Mouse (Mus musculus) intestine, embryonic 14.5 days (tissue): ENCODE measurements around the gene Medag. TPM values are rescaled to one million over a fixed set of nuclear protein-coding genes. Genes with fewer than 3 reads are reported as not detected.

Experiments
- ATAC-seq: fragments of 200-750 bp; cut with Nextera tagmentation; replicated peaks from 2 replicates; pipeline ENCODE4 v1.8.0; 2017; ENCODE audit warnings: low read depth, moderate number of reproducible peaks, moderate TSS enrichment, moderate library complexity; ENCODE audit not compliant: low FRiP score, low TSS enrichment
- DNase-seq: peaks from one replicate; pipeline ENCODE4 v3.0.0-alpha.2; 2018; ENCODE audit warnings: low spot score
- H3K27ac ChIP-seq: fragments of 300-500 bp; sonication (generic); 2 replicates; pipeline ENCODE4 v1.5.1; 2014; ENCODE audit warnings: low read depth, mild to moderate bottlenecking, control low read depth
- H3K27me3 ChIP-seq: fragments of 300-500 bp; sonication (generic); replicated peaks from 2 replicates; pipeline ENCODE4 v1.6.1; 2014; ENCODE audit warnings: low read length, control low read depth; ENCODE audit not compliant: control insufficient read depth, insufficient read depth
- H3K36me3 ChIP-seq: fragments of 300-500 bp; sonication (generic); 2 replicates; pipeline ENCODE4 v1.6.1; 2014; ENCODE audit warnings: low read length, control low read depth; ENCODE audit not compliant: control insufficient read depth, insufficient read depth
- H3K4me1 ChIP-seq: fragments of 300-500 bp; sonication (generic); replicated peaks from 2 replicates; pipeline ENCODE4 v1.6.1; 2014; ENCODE audit warnings: low read length, control low read depth, mixed read lengths; ENCODE audit not compliant: control insufficient read depth, insufficient read depth
- H3K4me2 ChIP-seq: fragments of 300-500 bp; sonication (generic); 2 replicates; pipeline ENCODE4 v1.6.1; 2014; ENCODE audit warnings: low read length
- H3K4me3 ChIP-seq: fragments of 300-500 bp; sonication (generic); 2 replicates; pipeline ENCODE4 v1.5.1; 2014; ENCODE audit warnings: low read depth, low read length, control low read depth, mixed read lengths
- H3K9ac ChIP-seq: fragments of 300-500 bp; sonication (generic); 2 replicates; pipeline ENCODE4 v1.6.1; 2014; ENCODE audit warnings: mild to moderate bottlenecking, low read length
- H3K9me3 ChIP-seq: fragments of 300-500 bp; sonication (generic); 2 replicates; pipeline ENCODE4 v1.6.1; 2016; ENCODE audit warnings: low read length, control low read depth; ENCODE audit not compliant: control insufficient read depth
- WGBS: fragments of 180-500 bp; shearing (Covaris S2); extraction: QIAGEN DNeasy Blood & Tissue Kit; methylation state at CpG from one replicate; pipeline ENCODE4 v1.1.7; 2014; 5-methylcytosine and 5-hydroxymethylcytosine counted together
- polyA plus RNA-seq: library from polyadenylated mRNA; unstranded; fragments of >200 nt; fragmentation: Nextera tagmentation; extraction: Ambion mirVana; gene quantifications from 2 replicates; pipeline ENCODE4 v1.2.1, GENCODE M21; 2014

Gene Medag
- polyA plus RNA-seq, 1 experiment from 2014 or later = 2.2 TPM

- Histone ChIP-seq H3K9ac (no peak overlapping the region), H3K36me3 (no peaks in the 10 kb centered on the region), H3K4me2 (no peak overlapping the region), H3K4me1 (peaks cover 4% of the 10 kb centered on the region; the same call in 1 of the 2 replicates), H3K9me3 (no peaks in the 10 kb centered on the region), H3K27ac (no peak overlapping the region), H3K27me3 (no peaks in the 10 kb centered on the region), H3K4me3 (no peak overlapping the region)
- ATAC-seq (no peak), DNase-seq (no peak)
- WGBS = 67% methylated on average over 3 of the region's 3 CpGs
These were observed 50.5 kb downstream of the Medag start for GRCm38 (mm10) chr5:149462071-149462470.

GRCm38 (mm10) chr5:149465305-149465704 is 53.8 kb downstream of the Medag start:
- Histone ChIP-seq H3K4me1 (peaks cover 4% of the 10 kb centered on the region; the same call in 1 of the 2 replicates), H3K9me3 (no peaks in the 10 kb centered on the region), H3K9ac (no peak overlapping the region), H3K27ac (no peak overlapping the region), H3K27me3 (no peaks in the 10 kb centered on the region), H3K36me3 (no peaks in the 10 kb centered on the region), H3K4me2 (no peak overlapping the region), H3K4me3 (no peak overlapping the region)
- WGBS = 26% methylated on average over 4 of the region's 5 CpGs
- ATAC-seq = no peak
- DNase-seq = no peak

DNA sequence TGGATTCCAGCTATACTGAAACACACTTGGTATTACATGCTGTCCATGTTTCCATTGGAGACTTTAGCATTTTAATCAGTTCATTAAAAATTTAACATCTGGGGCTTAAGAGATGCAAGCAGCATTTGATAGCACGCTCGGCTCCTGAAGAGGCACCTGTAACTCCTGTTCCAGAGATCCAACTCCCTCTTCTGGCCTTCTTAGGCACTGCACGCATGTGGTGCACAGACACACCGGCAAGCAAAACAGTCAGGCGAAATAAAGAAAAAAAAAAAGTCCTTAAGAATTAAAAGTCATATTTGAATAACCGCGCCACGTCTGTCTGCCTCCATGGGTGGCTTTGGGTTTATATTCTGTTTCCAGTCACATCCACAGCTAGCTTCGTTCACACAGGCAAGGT is 62.6 kb downstream of the Medag start:
- DNase-seq (no peak), ATAC-seq (no peak)
- H3K27ac ChIP-seq = no peak overlapping the region
- no peaks in the 10 kb centered on the region for H3K4me1 ChIP-seq
- no peak overlapping the region for H3K4me2 ChIP-seq
- H3K9me3 ChIP-seq = no peaks in the 10 kb centered on the region
- no peak overlapping the region for H3K4me3 ChIP-seq
- H3K27me3 ChIP-seq = no peaks in the 10 kb centered on the region
- WGBS = 97% methylated on average over 9 of the region's 9 CpGs
- H3K36me3 ChIP-seq = no peaks in the 10 kb centered on the region
- H3K9ac ChIP-seq = no peak overlapping the region

- no peak for ATAC-seq
- H3K4me2 ChIP-seq = no peak overlapping the region
- H3K27me3 ChIP-seq = no peaks in the 10 kb centered on the region
- 92% methylated on average over 16 of the region's 16 CpGs for WGBS
- no peak overlapping the region for H3K4me3 ChIP-seq
- H3K9me3 ChIP-seq = no peaks in the 10 kb centered on the region
- H3K4me1 ChIP-seq = no peaks in the 10 kb centered on the region
- DNase-seq = no peak
- no peak overlapping the region for H3K27ac ChIP-seq
- H3K36me3 ChIP-seq = no peaks in the 10 kb centered on the region
- H3K9ac ChIP-seq = no peak overlapping the region
These were observed 63.3 kb downstream of the Medag start for GRCm38 (mm10) chr5:149474701-149475468.

Other genes starting within 250 kb of the Medag start
- 43.9 and 54.4 TPM in 2 replicates for gene Uspl1, start 227.4 kb upstream of the Medag start, polyA plus RNA-seq
- 1,358 and 1,458 TPM in 2 replicates for gene Hmgb1, start 227.3 kb upstream of the Medag start, polyA plus RNA-seq
- 9.3 and 10.4 TPM in 2 replicates for gene Alox5ap, start 147.0 kb upstream of the Medag start, polyA plus RNA-seq
- gene Tex26, start 27.9 kb downstream of the Medag start, polyA plus RNA-seq = 0.70 and 0.90 TPM in 2 replicates
- gene Wdr95, start 116.9 kb downstream of the Medag start, polyA plus RNA-seq = 0.07 and 0.37 TPM in 2 replicates
- 56.0 and 58.9 TPM in 2 replicates for gene Hsph1, start 224.6 kb downstream of the Medag start, polyA plus RNA-seq